Mouse (Mus musculus) brown adipose tissue, adult 24 weeks (tissue): ENCODE data around the gene Art3. TPM values are rescaled to one million over a fixed set of nuclear protein-coding genes. Genes with fewer than 3 reads are reported as not detected.

Experiments
- H3K27ac ChIP-seq: fragments of 200-500 bp; replicated peaks from 2 replicates; pipeline ENCODE4 v1.5.1; 2012; ENCODE audit warnings: low read depth, mild to moderate bottlenecking, low read length
- H3K4me1 ChIP-seq: fragments of 200-500 bp; 2 replicates; pipeline ENCODE4 v1.6.1; 2012; ENCODE audit warnings: low read length, mixed read lengths; ENCODE audit not compliant: control insufficient read depth, insufficient read depth, insufficient read length
- H3K4me3 ChIP-seq: fragments of 200-500 bp; 2 replicates; pipeline ENCODE4 v1.5.1; 2012; ENCODE audit warnings: low read depth, mild to moderate bottlenecking, low read length, moderate library complexity; ENCODE audit not compliant: insufficient read depth
- polyA plus RNA-seq: library from polyadenylated mRNA; stranded (reverse); fragments of >200 nt; gene quantifications from 2 replicates; pipeline ENCODE4 v1.2.4, GENCODE M21; 2012; ENCODE audit not compliant: missing spikeins, insufficient read depth, insufficient read length

The Art3 gene
- polyA plus RNA-seq, 1 experiment, result 163 TPM

DNA sequence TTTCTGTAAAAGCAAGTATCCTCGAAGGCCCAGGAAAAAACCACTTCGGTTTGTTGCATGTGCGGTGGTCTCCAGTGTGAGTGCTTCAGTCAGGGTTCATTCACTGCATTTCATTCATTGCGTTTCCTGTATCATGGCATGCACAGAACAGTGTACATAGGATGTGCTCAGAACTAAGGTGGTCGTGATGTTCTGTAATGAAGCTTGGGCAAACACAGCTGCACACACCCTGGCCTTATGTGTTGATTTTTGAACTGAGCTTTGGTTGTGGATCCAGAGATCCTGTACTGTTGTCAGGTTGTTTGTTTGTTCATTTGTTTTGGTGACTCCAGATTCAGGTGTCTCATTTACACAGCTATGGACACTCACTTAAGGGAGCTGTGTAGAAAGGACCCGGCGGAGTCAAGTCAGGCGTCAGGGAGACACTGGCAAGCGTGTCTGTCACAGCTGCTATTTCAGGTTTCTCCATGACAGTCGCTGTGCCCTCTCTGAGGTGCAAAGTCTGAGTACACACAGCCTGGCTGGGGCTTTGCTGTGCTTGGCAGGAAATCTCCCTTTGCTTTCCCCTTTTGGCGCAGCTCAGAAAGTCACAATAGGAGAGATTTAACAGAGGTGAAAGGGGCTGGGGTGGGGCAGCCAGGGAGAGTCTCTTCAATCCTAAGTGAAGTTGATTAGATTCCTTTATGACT, 27.3 kb downstream of the Art3 start:
- H3K4me3 ChIP-seq, result no peak overlapping the region
- H3K4me1 ChIP-seq, result no peaks in the 10 kb centered on the region
- H3K27ac ChIP-seq, result no peak overlapping the region

DNA sequence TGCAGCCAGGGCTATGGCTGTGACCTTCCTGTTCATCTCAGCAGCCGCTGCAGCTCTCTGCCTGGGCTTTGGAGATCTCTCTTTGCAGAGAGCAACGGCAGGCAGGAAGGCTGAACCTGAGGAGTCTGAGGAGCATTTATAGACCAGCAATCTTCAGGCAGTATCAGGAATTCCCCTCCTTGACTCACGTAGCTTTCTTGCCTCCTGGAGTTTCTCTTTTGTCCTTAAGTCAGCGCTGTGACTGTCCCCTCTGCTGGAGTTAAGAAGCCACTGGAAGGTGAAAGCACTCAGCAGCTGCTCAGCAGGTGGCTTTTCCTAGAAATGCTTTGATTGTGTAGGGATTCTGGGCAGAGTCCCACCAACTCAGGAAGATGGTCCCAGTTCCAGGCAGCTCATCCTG, 31.6 kb downstream of the Art3 start:
- no peaks in the 10 kb centered on the region for H3K4me1 ChIP-seq
- no peak overlapping the region for H3K4me3 ChIP-seq
- no peak overlapping the region for H3K27ac ChIP-seq

DNA sequence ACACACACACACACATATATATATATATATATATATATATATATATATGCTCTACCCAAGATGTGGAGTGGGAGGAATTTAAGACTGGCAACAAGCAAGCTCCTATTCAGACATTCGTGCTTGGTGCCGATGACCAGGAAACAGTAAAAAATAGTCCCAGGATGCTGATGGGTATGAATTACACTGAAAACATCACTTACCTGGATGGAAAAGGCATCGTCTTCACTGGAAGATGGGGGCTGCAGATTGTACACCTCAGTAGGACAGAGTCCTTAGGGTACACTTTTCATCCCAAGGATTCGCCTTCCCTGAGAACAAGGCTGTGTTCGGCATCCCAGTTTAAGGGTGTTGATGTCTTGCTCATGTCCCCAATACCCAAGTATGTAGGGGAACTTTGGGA, 32.4 kb downstream of the Art3 start:
- no peaks in the 10 kb centered on the region for H3K4me1 ChIP-seq
- H3K27ac ChIP-seq, result no peak overlapping the region
- H3K4me3 ChIP-seq, result no peak overlapping the region

DNA sequence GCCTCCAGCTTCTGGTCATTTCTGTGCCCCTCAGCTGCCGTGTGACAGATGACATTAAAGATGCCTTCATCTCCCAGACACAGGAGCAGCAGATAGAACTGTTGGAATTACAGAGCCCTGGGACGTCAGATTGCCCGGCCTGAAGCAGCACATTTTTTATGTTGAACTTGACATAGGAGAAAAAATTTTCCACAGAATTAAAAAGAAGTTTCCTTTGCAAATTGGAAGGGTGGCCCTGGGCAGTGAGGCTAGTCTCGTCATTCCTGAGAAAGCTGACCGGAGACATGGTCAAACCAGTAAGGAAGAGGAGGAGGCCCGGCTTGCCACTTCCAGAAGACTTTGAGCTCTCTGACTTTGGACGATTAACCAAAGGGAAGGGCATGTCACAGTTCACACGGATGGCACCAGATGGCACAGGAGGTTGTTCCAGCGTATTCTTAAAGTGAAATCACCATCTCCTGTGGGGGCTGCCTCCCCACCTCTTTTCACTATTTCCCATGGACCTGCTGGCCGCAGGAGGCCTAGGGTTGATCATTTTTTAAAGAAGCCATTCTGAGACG, 33.6 kb downstream of the Art3 start:
- no peak overlapping the region for H3K4me3 ChIP-seq
- no peaks in the 10 kb centered on the region for H3K4me1 ChIP-seq
- no peak overlapping the region for H3K27ac ChIP-seq

DNA sequence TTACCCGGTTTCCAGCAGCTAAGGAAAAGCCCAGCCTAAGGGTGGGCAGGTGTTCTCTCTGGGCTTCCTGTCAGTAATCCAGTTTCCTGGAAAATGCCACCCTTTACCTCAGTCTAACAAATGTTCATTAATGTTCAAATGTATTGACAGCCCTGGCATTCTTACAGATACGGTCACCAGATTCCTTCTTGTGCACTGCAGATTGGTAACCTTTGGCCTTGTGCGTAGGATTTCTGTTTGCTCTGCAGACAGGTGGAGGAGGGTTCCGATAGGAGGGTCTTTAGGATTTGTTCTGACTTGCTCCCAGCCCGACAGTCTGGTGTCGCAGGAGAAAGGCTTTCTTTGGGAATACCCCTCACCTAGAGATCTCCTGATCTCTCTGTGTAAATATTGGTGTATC, 34.9 kb downstream of the Art3 start:
- Histone ChIP-seq H3K4me3 (no peak overlapping the region), H3K4me1 (peaks cover 3% of the 10 kb centered on the region), H3K27ac (no peak overlapping the region)

DNA sequence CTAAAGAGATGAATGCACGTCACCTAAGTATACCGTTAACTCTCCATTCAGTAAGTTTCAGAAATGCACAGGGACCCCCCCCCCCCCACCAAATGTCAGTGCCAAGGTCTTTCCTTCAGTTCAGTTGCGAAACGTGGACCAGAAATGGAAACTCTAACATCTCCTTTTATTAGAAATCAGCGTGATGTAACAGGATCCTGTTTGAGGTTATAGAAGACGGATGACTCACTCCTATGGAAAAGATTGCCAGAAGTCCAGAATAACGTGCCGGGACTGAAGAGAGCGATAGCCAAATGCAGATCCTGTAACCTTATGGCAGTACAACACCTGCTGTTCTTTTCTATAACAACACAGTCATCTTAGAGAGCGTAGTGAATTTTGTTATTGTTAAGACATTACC, 36.8 kb downstream of the Art3 start:
- Histone ChIP-seq H3K4me3 (no peak overlapping the region), H3K27ac (no peak overlapping the region), H3K4me1 (peaks cover 5% of the 10 kb centered on the region)

DNA sequence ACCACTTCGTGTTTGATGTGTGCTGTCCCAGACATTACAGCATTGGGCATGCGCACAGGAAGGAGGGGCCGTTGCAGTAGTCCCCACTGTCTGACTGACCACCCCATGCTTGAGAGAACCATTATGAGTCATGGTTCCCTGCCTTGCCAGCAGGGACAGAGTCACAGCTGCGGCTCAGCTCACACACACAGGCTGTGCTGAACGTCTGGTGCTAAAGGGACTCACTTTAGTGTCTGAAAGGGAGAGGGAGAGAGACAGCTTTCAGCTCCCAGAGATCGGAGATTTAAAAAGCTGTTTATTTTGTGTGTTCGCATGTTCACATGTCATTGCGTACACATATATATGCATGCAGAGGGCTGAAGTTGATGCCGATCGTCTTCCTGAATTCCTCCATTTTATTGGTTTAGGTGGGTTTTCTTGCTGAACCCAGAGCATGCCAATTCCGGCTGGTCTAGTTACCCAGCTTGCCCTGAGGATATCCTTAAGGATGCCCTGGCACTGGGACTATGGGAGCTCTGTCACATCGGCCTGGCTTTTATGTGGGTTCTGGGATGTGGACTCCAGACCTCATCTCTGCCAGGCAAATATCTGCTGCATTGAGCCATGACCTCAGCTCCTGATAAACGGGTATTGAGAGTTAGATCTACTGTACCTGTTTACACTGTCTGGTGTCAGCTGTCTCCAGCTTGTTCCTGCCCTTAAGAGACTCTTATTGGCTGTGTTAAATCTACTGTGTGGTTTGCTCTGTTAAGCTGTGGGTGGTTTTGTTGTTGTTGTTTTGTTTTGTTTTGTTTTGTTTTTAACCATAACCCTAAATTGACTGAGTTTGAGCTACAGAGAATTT, 37.7 kb downstream of the Art3 start:
- Histone ChIP-seq H3K27ac (no peak overlapping the region), H3K4me1 (peaks cover 9% of the 10 kb centered on the region), H3K4me3 (no peak overlapping the region)

DNA sequence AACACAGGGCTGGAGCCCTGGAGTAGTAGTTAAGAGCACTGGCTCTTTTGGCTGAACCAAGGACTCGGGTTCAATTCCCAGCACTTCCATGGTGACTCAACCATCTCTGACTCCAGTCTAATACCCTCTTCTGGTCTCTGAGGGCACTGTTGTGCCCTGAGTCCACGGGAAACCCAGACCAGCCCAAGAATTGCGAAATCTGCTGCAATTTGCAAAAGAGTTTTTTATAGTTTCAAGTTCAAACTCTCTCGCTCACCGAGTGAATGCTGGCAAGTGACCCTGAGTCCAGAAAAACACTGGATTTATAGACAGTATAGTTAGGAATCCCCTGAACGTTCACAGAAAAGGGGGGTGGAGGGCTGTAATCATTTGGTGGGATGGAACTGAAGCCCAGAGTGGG, 38.8 kb downstream of the Art3 start:
- Histone ChIP-seq H3K4me3 (no peak overlapping the region), H3K4me1 (peaks cover 9% of the 10 kb centered on the region), H3K27ac (peak overlapping the region; percentile 49; the same call in 1 of the 2 replicates)

DNA sequence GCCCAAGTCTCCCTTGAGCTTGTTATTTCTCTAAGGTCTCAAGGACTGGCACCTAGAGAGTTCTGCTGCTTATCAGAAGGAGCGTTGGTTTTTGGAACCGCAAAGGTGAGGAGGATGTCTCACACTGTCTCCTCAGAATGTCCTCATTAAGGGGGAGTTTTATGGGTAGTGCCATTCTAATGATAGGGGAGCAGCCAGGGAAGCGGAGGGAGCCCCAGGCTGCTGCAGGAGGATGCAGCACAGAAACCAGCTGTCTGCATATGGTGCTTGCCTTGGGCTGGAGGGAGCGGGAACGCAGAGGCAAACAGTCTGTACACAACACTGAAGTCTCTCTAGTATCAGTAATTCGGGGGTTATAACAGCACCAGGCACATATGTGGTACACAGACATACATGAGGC, 39.3 kb downstream of the Art3 start:
- Histone ChIP-seq H3K4me1 (peaks cover 9% of the 10 kb centered on the region), H3K27ac (peak overlapping the region; percentile 49; the same call in 1 of the 2 replicates), H3K4me3 (no peak overlapping the region)

DNA sequence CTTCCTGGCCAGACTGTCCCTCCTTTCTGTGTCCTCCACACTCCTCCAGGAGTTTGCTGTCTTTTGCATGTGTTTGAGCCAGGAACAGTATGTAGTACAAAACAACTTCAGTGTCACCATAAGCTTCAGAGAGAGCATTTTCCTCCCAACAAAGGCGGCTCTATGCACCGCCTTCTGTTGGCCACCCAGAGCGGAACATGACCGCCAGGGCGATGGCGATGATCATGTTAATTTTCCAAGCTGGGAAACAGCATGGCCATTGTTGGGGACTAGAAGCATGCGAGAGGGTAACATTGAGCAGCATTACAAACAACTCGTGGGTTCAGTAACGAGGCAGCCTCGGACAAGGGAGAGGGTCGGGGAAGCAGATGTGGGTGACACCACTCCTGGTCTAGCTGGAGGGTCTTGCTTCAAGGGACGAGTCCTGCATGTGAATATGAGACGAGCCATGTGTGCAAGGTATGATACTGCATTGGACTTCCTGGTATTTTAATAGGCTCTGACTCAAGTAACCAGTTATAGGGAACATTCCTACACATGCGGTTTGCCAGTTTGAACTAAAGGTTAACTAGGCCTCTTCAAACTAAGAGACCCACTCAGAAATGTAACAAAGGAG, 39.8 kb downstream of the Art3 start:
- Histone ChIP-seq H3K27ac (no peak overlapping the region), H3K4me3 (no peak overlapping the region), H3K4me1 (peaks cover 9% of the 10 kb centered on the region)

DNA sequence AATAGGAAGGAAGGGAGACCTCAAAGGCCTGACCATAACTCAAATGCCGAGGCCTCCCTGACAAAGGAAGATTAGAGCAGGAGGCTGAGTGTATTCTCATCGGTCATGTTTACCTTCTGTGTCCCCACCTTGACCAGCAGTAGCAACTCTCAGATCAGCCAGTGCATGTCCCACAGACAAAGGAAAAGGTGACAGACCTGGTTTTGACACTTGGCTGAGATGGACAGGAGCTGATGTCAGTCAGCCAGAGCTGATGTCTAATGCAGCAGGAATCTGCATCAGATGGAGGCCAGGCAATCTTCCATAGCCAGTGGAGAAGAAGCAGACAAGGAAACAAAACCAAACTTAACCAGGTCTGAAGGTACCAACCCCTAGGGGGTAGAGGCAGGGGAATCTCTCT, 41.0 kb downstream of the Art3 start:
- Histone ChIP-seq H3K4me3 (no peak overlapping the region), H3K4me1 (peaks cover 9% of the 10 kb centered on the region), H3K27ac (no peak overlapping the region)

DNA sequence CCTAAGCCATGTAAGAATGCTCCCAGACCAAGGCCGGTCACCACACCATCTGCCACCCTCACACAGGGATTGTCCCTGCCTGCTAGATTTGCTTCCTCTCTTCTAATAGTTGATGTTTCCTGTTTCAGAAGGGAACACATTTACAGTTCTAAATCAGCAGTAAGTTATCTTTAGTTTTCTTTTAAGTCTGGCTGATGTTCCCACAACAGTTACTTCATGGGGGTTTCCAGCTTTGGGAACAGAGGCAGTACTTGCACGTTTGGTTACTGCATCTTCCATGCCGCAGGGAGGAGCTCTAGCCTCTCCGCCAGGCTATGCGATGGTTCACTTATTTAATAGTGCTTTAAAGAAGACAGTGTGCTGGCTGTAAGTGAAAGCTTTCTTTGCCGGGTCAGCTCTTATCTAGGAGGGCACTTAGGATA, 43.1 kb downstream of the Art3 start:
- peak overlapping the region; percentile 29; the same call in 1 of the 2 replicates for H3K4me3 ChIP-seq
- H3K27ac ChIP-seq, result peak overlapping the region; percentile 86
- peaks cover 9% of the 10 kb centered on the region for H3K4me1 ChIP-seq

DNA sequence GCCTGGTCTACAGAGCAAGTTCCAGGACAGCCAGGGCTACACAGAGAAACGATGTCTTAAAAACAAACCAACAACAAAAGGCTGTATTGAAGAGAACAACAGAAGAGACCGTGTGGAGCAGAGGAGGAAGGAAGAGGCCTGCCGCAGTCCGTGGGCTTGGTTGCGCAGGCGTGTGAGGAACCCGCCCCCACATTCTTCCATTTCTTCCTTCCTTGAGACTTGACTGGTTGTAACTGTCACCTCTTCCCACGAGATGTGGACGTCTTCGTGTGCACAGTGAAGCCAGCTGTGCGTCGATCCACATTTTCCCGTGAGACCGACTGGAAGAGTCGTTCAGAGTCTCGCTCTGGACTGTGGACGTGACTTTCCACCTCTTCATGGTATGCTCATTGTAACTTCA, 43.7 kb downstream of the Art3 start:
- H3K27ac ChIP-seq, result peak overlapping the region; percentile 86
- H3K4me1 ChIP-seq, result peaks cover 9% of the 10 kb centered on the region
- H3K4me3 ChIP-seq, result peak overlapping the region; percentile 29

DNA sequence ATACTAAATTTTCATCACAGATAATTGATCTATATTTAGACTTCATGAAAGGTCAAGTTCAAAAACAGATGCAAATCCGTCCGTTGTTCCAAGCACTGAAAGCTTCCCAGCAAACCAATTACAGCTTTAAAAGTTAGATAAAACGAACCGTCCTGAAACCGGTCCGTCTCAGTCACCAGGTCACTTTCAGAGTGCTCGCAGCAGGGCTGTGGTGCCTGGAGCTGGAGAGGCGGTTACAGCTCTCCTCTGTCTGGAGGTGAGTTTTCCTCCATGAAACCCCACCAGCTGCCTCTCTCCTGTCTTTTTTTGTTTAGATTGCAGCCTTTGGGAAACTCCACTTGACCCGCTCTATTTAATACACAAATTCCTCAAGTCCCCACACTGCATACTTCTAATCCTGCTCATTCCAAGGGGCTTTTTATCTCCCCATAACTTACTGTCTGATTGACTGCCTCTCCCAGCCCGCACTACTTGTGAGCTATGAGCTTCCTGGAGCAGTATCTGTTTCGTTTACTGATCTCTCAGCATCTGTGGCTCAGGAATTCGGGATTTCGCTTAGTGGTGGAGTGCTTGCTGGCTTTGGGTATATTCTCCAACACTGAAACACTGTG, 45.3 kb downstream of the Art3 start:
- H3K27ac ChIP-seq, result peak overlapping the region; percentile 84
- 0 out of 2 replicates have a peak, but pooled peaks cover 6% of the 10 kb centered on the region for H3K4me1 ChIP-seq
- H3K4me3 ChIP-seq, result peak overlapping the region; percentile 59
